Mouse (Mus musculus): ENCODE measurements at regions not wholly inside any gene's neighbourhood (a gene's known extent, or its start where the extent isn't known, plus 50 kb on each side); places are given as distances from the start of the nearest gene placed in this dataset.
"Not testable (repeated sequence)": the region's sequence is repeated elsewhere in the genome, so short reads cannot be mapped to it uniquely, and the experiment has no call there.

DNA sequence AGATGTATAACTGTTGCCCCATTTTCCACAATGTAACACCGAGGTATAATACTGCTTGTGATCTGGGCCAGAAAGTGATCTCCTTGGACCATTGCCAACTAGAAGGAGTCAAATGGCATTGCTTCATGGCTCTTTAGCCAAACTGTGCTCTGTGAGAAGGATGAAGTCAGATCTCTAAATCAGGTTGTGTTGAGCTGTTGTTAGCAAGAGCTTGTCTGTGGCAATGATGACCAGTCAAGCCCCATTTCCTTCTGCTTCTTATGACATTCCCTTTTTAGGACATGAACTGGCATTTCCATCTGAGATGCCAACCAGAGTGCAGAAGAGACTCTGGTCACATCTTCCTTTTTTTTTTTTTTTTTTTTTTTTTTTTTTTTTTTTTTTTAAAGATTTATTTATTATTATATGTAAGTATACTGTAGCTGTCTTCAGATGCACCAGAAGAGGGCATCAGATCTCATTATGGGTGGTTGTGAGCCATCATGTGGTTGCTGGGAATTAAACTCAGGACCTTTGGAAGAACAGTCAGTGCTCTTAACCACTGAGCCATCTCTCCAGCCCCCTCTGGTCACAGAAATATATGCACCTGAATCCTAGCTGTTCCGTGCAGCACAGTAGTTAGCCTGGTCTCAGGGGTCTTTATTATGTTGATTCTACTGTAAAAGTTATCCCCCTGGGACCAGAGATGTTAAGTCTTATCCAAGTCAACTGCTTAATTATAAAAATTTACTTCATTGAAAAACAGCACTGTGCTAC, 1329.4 kb upstream of the A1bg start:
- not testable (repeated sequence) for DNase-seq (ENCODE audit: low spot score)

DNA sequence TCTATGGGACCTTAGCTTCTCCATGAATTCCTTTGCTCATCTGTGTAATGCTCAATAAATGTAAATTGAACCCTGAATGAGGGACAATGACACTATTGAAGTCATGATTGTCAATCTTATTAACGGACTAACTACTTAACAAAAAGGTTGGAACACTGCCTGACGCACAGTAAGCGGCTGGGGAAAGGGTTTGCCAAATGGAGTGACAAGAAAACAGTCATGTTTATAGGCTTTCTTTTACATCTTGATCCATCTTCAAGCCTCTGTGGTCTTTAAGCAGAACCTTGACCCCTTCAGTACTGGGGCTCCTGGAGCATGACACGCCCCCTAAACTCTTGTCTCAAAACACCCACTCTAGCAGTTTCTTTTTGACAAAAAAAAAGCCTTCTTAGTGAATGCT, 1326.6 kb upstream of the A1bg start:
- DNase-seq (ENCODE audit: low spot score) = no peak

DNA sequence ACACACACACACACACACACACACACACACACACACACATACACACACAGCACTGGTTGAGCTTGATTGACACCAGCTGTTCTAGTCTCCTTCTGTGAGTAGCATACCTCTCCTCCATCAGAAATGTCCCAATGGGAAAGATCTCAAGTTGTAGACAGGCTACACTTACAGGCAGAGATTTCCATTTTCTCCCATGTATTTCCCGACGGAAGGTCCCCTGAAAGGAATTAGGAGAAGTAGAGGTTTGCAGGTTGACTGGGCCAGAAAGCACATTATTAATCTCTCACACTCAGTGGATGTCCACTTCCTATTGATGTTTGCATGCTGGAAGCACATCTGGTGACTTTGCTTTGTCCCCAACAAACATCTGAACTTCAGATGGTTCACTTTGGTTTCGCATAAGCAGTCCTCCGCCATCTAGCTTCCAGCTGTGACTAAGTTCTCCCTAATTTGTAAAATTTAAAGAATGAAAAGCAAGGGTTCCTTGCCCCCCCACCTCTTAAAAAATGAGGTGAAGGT, 1323.8 kb upstream of the A1bg start:
- no peak for DNase-seq (ENCODE audit: low spot score)

DNA sequence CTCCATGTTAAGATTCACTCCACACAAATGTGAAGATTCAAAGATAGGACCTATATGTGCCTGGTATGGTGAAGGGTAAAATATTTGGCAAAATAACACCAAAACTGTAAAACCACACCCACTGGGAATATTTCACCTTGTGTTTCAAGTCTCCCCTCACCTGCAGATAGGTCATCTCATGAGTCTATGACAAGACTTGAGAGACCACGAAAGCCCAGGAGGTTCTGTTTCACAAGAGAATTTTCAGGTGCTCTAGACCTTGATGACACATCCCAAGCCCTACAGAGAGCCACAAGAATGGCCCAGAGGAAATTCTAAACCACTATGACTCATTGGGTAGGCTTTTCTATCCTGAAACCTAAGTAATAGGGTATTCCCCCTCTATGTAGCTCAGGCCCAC, 1322.4 kb upstream of the A1bg start:
- DNase-seq (ENCODE audit: low spot score) = no peak

DNA sequence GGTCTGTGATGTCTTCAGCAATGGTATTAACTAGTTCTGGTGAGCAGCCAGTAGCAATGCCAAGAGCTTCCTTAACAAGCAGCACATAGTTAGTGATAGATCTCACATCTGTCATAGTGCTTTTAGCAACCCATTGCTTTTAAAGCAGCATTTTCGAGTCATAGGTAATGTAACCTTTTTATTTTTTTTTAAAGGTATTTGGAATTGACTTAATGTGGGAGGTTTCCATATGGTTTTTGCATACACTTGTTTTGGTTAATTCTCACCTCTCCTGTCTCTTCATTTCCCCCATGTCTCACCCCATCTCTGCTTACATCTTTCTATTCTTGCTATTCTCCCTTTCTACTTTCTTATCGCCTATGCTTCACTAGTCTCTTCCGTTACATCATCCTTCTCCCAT, 1322.0 kb upstream of the A1bg start:
- DNase-seq (ENCODE audit: low spot score) = no peak

DNA sequence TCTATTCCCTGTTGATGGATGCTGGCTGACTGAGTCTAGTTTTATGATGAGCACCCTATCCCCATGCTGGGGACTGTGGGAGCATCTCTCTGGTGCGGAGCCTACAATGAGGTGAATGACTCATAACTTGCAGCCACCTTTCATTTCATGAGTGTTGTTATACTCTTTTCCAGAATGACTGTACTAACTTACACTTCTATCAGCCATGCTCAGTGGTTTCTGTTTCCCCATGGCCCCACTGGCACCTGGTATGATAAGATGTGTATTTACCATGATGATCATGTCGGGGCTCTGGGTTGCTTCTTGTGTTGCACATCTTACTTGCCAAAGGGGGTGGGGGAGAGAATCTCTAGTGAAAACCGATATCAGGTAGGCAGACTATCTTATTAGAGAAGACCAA, 1317.2 kb upstream of the A1bg start:
- no peak for DNase-seq (ENCODE audit: low spot score)

DNA sequence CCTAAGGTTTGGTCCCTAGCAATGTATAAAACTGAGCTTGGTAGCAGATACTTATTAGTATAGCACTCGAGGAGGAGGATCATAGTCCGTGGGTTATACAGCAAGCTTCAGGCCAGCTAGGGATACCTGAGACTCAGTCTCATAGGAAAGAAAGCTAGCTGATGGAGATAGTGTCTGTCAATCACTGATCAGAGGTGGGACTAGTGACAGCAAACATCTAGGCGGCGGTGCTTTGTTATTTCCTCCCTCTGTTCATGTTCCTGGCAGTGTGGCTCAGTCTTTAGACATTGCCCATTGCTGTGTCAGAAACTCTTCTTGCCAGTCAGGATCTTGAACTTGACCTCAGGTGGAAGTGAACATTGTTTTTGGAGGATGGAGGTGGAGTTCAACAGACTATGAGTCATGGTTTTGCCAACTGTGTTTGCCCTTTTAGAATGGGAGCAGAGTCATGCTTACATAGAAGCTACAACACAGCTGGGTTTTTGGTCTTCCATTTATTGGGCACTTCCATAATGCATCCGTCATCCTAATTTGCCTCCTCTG, 1315.8 kb upstream of the A1bg start:
- DNase-seq (ENCODE audit: low spot score) = no peak

DNA sequence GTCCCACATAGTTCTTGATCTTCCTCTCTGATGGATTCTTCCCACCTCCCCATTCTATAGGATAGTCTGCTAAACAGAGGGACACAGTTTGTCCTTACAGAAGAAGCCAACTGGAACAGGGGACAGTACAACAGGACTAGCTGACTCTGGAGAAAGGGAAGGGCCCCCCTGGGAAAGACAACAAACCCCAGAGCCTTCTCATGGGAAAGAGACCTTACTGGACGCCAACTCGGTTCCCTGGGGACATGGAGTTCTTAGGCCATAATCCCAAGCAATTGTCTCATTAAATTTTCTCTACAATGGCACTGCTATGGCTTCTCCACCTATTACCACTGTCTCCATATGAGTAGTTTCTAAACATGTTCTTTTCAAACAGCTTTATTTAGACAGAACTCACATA, 1313.2 kb upstream of the A1bg start:
- no peak for DNase-seq (ENCODE audit: low spot score)

DNA sequence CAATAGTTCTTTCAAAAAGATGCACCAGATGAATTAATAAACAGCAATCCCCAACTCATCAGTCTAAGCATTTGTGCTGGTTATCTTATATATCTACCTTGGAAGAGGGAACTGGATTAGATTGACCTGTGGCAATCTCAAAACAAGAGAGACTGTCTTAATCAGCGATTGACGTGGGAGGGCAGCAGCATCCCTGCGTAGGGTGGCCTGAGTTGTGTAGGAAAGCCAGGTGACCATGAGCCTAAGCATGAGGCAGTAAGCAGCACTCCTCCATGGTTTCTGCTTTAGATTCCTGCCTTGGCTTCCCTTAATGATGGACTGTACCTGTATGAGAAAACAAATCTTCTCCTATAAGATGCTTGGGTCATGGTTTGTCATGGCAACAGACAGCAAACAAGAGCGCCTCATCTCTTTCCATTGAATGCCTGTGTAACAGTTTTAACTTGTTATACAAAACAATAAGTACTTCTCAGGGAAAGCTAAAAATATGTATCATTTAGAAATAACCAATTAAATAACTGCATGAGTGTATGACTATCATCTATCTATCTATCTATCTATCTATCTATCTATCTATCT, 1311.5 kb upstream of the A1bg start:
- DNase-seq (ENCODE audit: low spot score) = no peak

DNA sequence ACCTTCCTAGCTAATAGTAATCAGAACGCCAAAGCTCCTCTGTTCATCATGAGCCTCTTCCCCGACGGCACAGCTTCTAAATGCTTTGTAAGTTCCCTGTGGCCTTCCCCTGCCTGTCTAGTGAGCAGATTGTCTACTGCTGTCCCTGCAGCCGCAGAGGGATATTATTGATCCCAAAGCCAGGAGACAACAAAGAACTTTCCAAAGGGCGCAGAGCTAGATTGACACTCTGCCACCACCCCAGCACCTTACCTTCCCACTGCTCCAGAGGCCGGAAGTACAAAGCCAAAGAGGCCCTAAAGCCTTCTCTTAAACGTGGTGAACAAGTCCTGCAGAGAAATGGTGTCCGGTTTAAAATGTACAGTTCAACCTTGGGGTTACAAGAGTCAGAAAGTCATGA, 1310.3 kb upstream of the A1bg start:
- DNase-seq (ENCODE audit: low spot score) = no peak

DNA sequence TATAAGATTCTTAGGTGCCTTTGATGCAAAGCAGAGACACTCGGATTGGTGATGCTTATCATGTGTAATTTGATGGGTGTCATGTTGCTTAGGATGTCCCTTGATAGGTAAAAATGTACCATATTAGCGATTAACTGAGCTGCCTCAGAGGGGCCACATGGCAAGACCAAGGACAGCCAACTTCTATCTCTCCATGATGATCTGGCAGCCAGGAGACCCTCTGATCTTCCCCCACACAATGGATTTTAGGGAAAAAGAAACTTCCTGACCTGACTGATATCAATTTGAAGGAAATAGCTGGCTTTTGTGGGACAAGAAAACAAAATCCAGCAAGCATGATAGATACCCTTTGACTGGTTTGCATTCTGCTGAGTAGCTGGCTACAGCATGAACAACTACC, 1308.9 kb upstream of the A1bg start:
- no peak for DNase-seq (ENCODE audit: low spot score)

DNA sequence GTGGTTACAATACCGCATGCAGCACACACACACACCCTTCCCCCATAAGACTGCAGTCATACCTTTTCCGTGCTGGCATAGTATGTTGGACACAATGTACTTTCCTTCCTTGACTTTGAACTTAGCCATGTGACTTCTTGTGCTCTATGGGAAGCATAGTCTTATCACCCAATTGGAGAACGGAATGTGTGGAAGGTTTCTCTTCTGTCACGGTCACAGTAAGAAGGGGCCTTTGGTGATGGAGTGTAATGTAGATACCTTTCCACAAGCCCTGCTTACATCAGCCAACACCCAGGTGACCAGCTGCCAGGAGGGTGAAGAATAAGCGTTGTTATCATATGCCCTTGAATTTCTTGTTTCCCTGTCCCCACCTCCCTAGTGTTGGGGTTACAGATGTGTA, 1308.0 kb upstream of the A1bg start:
- DNase-seq (ENCODE audit: low spot score) = no peak

DNA sequence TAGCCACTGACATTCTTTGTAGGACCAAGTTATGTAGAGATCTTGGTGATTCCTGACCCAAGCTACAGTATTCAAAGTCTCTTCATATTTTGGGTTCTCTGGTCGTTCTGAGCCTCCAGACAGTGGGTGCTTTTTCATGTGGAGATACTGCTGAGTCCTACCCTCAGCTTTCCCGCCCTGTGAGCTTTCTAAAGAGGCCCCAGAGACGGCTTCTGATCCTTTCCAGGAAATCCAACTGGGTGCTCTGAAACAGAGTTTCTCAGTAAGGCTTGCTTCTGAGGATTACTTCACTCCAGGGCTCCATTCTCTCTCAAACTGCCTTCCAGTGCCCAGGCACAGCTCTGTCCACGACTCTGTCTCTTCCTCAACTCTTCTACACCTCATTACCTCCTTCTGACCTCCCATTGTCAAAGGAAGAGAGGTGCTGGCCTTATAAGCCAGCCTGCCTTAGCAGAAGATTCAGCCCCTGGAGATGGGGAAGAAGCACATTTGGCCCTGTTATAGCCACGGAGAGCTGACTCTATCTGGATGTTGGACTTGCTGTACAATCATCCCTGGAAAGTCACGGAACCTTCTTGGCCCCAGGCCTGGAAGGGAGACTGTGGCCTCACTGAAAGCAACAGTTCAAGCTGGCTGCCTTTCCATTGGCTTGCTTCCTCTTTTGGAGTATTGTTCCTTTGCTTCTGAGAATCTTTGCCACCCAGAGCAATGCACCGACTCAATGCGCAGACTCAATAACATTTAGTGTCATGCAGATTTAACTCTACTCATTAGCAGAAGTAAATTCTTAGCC, 1306.9 kb upstream of the A1bg start:
- no peak for DNase-seq (ENCODE audit: low spot score)

DNA sequence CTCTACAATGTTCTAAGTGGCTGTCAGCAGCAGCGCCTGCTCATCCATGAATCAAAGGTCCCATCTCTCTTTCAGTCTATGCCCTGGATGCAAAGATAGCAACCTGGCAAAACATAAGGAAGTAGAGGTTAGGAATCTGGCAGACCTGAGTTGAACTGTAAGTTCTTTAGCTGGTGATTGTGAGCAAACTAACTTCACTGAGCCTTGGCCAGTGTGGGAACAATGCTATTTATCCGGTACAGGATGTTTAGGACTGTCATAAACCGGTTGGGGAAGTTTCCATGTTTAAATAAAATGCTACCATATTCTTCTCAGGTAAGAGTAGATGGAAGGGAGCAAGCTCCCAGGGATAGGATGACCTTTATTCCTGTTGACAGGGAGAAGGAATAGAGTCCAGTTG, 1306.2 kb upstream of the A1bg start:
- no peak for DNase-seq (ENCODE audit: low spot score)

DNA sequence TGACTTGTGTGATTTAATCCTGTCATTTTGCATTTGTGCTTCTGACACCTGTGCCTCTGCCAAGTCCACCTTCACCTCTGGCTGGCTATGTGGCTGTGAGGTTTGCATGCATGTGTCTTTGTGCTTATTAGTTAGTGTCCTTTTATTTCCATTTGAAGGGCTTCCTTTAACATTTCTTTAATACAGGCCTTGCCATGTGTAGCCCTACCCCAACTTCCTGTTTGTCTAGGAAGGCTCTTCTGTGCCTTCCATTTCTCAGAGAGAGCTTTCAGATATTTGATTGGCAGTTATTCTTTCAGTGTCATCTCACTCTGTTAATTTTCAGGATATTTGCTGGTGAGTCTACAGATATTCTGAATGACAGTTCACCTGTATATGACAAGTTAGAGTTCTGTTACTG, 1302.0 kb upstream of the A1bg start:
- DNase-seq (ENCODE audit: low spot score) = no peak

DNA sequence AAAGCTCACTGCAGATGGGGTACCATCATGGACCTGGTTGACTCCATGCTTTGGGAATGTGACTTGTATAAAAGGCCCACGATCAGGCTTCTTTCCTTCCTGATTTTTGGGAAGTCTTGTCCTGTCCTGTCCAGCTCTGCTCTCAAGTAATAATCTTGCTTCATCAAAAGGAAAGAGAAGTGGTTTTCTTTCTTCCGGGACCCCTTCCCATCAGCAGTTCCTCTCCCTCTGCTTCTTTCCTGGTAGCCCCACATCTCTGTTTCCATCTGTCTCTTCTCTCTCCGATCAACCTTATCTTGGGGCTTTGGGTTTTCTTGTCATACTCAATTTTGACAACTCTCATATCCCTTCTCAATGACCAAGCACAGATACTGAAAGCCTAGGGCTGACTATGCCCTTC, 1301.4 kb upstream of the A1bg start:
- no peak for DNase-seq (ENCODE audit: low spot score)

DNA sequence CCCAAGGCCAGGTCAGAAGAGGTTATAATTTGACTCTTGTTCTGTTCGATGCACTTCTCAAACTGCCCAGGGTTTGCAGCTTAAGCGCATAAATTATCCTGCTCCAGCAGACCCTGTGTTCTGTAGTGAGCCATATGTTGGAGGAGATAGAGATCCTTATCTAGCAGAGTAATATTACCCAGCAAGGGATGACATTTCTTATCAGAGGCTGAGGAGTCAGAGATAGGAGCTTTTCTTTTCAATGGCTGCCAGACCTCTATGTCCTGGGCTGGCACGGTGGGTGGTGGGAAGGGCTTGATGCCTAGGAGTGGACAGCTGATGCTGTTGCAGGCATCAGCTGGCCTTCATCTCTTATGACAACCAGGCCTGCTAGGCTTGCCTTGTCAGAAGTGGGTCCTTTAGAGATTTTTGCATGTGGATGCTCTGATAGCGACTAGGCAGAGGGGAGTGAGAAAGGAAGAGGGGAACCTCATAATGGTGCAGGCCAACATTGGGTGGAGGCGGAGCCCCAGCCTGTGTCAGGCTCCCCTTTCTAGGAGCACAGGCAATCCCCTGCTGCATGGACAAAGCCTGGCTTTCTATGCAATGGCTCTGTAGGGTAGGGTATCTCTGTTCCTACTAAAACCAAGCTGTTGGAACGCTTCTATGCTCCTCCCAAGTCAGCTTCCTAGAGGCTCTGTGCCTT, 1300.5 kb upstream of the A1bg start:
- DNase-seq (ENCODE audit: low spot score) = no peak

DNA sequence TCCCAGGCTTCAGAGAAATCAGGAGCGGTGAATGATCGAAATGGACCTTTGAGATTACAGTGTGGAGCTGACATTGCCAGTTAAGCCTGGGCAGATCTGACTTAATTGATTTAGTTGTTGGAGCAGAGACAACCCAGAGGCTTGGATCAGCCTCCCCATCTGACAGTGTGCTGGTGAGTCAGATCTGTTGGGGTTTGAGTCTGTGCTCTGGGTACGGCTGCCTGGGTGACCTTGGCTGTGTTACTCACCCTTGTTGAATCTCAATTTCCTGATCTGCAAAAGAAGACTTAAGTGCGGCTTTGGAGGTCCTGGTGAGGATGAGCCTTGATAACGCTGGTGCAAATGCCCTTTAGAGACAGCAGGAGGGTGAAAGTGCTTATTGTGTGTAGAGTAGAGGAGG, 1299.9 kb upstream of the A1bg start:
- DNase-seq (ENCODE audit: low spot score) = no peak

DNA sequence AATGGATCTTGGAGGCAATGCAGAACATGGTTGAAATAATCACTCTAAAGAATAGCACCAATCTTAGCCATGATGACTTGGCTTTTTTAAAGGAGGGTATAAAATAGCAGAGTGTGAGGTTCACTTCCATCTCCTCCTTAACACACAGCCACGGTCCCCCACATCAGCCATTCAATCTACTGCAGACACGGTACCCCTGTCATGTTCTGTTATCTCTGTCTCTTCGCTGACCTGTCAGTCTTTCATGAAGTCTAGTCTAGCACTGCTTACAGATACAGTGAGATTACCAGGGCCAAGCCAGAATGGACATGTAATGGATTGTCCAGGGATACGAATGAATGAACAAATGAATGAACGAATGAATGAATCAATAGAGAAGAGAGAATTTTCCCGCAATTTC, 1299.4 kb upstream of the A1bg start:
- DNase-seq (ENCODE audit: low spot score) = no peak

DNA sequence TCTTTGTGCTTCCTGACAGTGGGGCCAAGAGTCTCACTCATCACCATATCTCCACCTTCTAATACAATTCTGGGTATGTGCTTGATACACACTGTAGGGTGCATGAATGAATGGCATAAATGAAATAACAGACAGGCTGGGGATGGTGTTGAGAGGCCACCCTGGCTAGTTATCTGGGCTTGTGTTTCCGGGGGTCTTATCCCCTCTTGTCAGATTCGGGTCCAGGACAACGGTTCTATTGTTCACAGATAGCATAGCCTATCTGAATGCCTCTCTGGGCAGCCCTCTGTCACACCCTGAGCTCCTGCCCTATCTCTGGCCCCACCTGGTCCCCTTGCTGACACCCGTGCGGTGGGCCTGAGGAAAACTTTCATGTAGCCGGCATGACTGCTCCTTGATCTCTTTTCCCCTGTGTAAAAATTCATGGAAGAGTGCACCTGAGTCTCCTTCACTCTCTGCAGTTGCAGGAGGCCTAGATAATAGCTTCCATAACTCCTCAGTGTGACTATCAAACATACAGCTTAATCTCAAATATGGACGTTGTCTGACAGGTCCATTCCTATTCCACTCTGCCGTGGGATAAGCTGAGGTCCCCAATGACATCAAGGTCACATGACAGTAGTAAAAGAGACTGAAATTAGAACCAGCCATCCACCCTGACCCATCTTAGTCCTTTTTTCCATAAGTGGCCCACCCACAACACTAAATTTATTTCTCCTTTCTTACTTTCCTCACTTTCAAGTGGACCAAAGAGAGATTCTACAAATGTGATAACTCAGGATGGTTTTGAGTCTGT, 1298.4 kb upstream of the A1bg start:
- no peak for DNase-seq (ENCODE audit: low spot score)

DNA sequence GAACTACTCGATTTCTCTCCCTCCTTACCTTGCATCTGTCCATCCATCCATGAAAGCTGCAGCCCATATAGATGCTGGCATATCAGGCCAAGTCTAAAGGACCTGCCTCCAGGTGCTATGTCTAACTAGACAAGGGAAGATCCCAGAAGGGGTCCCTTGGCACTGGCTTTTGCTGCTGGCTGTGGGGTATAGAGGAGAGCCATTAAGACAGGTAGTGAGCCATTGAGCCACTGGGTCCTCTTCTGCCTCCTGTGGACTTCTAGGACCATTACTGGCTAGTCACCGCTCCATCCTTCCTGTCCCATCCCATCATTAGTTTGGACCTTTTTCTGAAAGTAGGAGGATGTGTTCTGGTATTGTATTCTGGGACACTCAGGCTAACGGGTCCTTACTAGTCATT, 1297.8 kb upstream of the A1bg start:
- no peak for DNase-seq (ENCODE audit: low spot score)

All from ovary, postnatal 14 days (tissue).